Mouse (Mus musculus) left cerebral cortex, postnatal 36 days (tissue): ENCODE measurements around the gene Mki67. TPM values are rescaled to one million over a fixed set of nuclear protein-coding genes. Genes with fewer than 3 reads are reported as not detected.

Experiments
- DNase-seq, 2 experiments: peaks; one replicate each; pipeline ENCODE4 v3.0.0; 2021 to 2022; ENCODE audit warnings: low spot score in 2 of 2, mixed read lengths in 1 of 2
- intact Hi-C: fragments of 180-260 bp; cut with DNase I; formaldehyde crosslinking; loops from one replicate; pipeline ENCODE4 v1.15.1; 2025
- total RNA-seq, 2 experiments: library from RNA; stranded (reverse); gene quantifications; 2 replicates each; pipeline ENCODE4 v1.2.3; 2021

Gene Mki67
- total RNA-seq = under 1 TPM; 0.45 to 0.99 TPM

GRCm38 (mm10) chr7:135715642-135716444 is at the start of gene Mki67:
TSS of gene Mki67 (minus strand) at chr7:135716361.
- DNase-seq = no peak
- intact Hi-C loops = no loop called here

GRCm38 (mm10) chr7:135763311-135763710 is 47.1 kb upstream of the Mki67 start:
- intact Hi-C loops = no loop called here
- no peak for DNase-seq

GRCm38 (mm10) chr7:135758754-135759510 is 42.8 kb upstream of the Mki67 start:
- intact Hi-C loops = no loop called here
- no peak for DNase-seq

GRCm38 (mm10) chr7:135758171-135758570 is 42.0 kb upstream of the Mki67 start:
- intact Hi-C loops = no loop called here
- DNase-seq = no peak

GRCm38 (mm10) chr7:135756984-135757586 is 40.9 kb upstream of the Mki67 start:
- DNase-seq = no peak
- intact Hi-C loops = no loop called here

GRCm38 (mm10) chr7:135748986-135749385 is 32.8 kb upstream of the Mki67 start:
- no peak for DNase-seq
- intact Hi-C loops = no loop called here

- intact Hi-C loops = no loop called here
- DNase-seq = no peak
These were observed 30.9 kb upstream of the Mki67 start for GRCm38 (mm10) chr7:135747072-135747471.

- no peak for DNase-seq
- intact Hi-C loops = no loop called here
These were observed 30.4 kb upstream of the Mki67 start for GRCm38 (mm10) chr7:135746528-135746927.

- no peak for DNase-seq
- intact Hi-C loops = no loop called here
These were observed 28.9 kb upstream of the Mki67 start for GRCm38 (mm10) chr7:135745091-135745490.

GRCm38 (mm10) chr7:135740453-135740852 is 24.3 kb upstream of the Mki67 start:
- no peak for DNase-seq
- intact Hi-C loops = no loop called here

- DNase-seq = no peak
- intact Hi-C loops = loop anchor here (5.0 kb wide), 2 partner anchors 59 to 244 kb away; no protein-coding TSS in a partner anchor
These were observed 20.4 kb upstream of the Mki67 start for GRCm38 (mm10) chr7:135736581-135736886.

GRCm38 (mm10) chr7:135735691-135736580 is 19.8 kb upstream of the Mki67 start:
- intact Hi-C loops = loop anchor here (5.0 kb wide), 2 partner anchors 59 to 244 kb away; no protein-coding TSS in a partner anchor
- DNase-seq = peak; percentile 79 to 80

GRCm38 (mm10) chr7:135734911-135735646 is 18.9 kb upstream of the Mki67 start:
- intact Hi-C loops = loop anchor here (5.0 kb wide), 2 partner anchors 58 to 243 kb away; no protein-coding TSS in a partner anchor

GRCm38 (mm10) chr7:135734379-135734778 is 18.2 kb upstream of the Mki67 start:
- intact Hi-C loops = no loop called here
- no peak for DNase-seq

More at GRCm38 (mm10) chr7:135734911-135735646, 18.9 kb upstream of the Mki67 start:
- DNase-seq = no peak

GRCm38 (mm10) chr7:135728038-135728437 is 11.9 kb upstream of the Mki67 start:
- intact Hi-C loops = no loop called here
- no peak for DNase-seq

- intact Hi-C loops = no loop called here
- DNase-seq = no peak
These were observed 10.5 kb upstream of the Mki67 start for GRCm38 (mm10) chr7:135726707-135727106.

GRCm38 (mm10) chr7:135723672-135724341 is 7.6 kb upstream of the Mki67 start:
- DNase-seq = no peak
- intact Hi-C loops = no loop called here
